Mouse (Mus musculus): ENCODE data around the gene Mtg2.

Mtg2 gene

GRCm38 (mm10) chr2:180053001-180053400, 17.4 kb upstream of the Mtg2 start:
- no peak for DNase-seq

DNA sequence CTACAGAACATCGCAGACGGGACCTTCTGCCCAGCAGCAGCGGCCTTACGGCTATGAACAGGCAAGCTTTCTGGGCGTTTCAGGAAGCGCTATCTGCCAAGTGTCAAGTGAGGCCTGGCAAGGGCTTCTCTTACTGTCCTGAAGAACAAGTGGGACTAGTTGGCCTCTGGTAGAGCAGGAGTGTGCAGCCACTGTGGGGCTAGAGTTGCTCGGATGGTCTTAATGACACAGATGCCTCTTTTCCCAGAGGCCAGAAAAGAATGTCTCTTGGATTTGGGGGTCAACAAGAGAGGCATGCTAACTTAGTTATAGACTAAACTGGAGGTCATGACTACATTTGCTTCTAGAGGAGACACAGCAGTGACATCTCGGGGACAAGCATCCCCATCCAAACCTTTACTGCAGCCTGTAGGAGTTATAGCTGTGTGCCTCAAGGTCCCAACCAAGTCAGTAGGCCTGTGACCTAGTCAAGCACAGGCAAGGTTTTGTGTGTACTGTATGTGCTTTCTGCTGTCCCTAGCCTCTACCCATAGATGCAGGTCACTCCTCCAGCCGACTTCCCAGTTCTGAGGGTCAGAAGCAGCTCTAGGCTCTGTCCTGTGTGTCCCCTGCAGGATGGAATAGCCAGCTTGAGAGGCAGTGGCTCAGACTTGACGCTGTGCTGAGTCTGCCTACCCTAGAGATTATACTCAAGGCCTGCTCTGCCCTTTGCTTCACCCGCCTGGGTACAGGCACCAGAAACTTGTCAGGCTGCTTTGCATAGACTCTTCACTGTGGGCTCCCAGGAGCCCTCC, 6.9 kb upstream of the Mtg2 start:
- DNase-seq: no peak

DNA sequence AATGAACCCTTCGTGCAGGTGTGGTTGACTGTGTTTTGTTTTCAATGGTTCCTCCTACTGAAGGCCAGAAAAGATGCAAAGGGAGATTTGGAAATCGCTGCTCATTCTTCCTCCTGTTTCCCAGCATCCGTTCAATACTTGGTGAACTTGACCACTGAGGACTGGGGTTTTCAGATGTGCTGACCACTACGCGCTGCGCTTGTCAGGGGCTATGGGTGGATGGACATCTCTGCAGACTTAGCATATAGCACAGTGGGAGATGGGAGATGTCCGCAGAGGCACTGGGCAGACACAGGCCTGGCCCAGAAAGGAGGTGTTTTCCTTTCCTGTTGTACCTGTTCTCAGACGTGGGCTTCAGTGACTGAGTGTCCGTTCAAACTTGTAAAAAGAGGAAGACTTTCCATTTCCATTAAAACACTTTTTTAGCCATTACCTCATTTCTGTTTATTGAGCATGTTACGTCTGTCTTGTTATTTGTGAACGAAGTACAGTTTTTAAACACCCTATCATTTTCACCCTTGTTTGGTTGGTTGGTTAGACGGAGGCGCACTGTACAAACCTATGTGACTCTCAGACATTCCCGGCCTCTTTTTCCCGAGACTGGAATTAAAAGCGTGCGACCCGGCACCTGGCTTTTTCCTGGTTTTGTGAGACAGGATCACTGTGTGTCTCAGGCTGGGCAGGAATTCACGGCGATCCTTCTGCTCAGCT, 463 bp upstream of the Mtg2 start:
- DNase-seq: no peak

GRCm38 (mm10) chr2:180071671-180072070, 1.3 kb downstream of the Mtg2 start:
- DNase-seq: no peak

DNA sequence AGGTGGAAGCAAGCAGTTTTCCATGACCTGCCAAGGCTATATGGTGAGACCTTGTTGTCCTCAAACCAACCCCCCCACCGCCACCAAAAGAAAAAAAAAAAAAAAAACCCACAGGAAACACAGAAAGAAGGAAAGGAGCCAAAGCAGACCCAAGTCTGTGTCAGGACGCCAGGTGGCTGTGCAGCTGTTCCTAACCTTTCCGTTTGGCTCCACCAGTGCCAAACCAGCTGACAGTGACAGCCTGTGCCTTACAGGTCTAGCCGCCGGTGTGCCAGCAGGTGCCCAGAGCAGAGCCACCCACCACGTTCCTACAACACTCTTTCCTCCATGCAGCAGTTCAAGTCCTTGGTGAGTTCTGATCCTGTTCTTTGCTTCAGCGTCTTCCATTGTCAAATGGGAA, 2.5 kb downstream of the Mtg2 start:
- DNase-seq: no peak

DNA sequence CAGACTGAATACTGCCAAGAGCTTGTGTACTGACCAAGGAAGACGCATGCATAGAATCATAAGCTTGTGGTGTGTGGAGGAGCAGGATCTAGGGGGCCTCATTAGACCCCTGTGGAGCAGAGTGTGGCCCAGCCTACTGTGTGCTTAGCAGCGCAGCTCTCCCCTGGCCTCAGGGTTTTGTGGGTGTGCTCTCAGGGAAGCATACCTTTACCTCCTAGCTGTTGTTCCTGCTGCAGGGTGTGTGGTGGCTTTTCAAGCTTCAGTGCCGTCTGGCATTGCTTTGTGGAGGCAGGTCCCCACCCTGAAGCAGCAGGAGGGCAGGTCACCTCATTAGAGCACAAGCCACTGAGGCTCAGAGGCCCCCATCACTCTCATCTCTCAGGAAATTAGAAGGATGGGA, 7.2 kb downstream of the Mtg2 start:
- DNase-seq: no peak

DNA sequence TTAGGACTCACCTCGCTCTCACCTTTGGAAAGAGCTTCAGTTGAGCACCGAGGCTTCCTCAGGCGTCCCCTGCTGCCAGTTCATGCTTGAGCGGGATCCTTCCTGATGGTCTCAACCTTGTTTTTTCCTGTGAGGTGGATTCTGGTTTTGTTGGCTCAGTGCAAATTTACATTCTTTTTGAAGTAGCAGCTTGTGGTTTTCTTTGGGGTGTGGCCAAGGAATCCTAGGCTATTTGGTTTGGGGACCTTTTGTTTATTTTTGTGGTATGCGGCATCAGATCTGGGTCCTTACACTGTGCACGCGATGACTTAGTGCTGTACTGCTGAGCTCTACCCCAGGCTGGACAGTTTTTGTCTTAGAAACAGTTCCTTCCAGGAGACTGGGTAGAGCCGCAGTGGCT, 10.3 kb downstream of the Mtg2 start:
- DNase-seq: no peak

- DNase-seq: no peak
Observed at GRCm38 (mm10) chr2:180083063-180083462, 12.7 kb downstream of the Mtg2 start.

- no peak for DNase-seq
Observed at GRCm38 (mm10) chr2:180084565-180084964, 14.2 kb downstream of the Mtg2 start.

DNA sequence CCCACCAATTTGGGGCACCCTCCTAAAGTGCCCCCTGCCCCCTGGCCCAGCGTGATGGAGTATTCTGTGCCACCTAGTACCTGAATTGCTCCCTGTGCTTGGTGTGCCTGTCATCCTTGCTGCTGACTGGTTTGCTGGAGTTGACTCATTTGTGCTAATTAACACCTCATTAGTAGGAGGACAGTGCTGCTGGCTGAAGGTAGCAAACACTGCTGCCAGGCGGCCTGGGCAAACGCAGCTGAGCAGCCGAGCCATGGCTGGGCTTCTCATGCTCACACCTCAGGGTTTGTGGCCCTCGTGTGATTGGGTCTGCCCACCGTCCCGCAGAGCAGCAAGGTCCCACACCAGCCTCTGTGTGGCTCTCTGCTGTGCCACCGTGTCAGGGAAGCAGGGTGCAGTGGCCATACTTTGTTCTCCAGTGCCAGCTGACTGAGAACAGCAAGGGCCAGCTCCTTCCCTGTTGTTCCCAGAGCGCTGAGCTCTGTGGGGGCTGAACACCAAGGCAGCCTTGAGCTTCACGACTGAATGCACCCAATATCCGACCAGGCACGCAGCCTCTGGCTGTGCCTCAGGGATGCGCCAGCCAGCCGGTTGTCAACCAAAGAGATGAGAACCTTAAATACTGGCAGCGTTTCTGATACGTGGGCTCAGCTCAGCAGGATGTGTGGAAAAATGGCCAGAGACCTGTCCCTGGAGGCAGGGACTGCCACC, 15.7 kb downstream of the Mtg2 start:
- no peak for DNase-seq

GRCm38 (mm10) chr2:180086637-180087027, 16.2 kb downstream of the Mtg2 start:
- no peak for DNase-seq

- no peak for DNase-seq
Observed at GRCm38 (mm10) chr2:180087472-180087871, 17.1 kb downstream of the Mtg2 start.

DNA sequence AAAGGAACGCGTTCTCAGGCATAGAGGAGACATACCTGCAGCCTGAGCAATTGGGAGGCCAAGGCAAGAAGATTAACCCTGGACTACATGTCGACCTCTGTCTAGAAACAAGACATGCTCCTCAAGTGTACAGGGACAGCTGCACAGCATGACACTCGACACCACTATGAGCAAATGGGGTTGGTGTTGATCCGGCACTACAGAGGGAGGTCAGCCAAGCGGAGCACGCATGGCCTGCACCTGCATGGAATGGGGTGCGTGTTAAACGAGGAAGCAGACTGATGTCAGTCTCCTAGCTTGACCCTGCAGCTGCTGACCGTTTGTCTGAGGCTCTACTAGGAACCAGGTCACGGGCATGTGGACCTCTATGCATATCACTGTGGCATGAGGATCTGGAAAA, 19.9 kb downstream of the Mtg2 start:
- DNase-seq: no peak

- DNase-seq: no peak
Observed at GRCm38 (mm10) chr2:180095711-180096110, 25.3 kb downstream of the Mtg2 start.

GRCm38 (mm10) chr2:180097585-180097984, 27.2 kb downstream of the Mtg2 start:
- no peak for DNase-seq

DNA sequence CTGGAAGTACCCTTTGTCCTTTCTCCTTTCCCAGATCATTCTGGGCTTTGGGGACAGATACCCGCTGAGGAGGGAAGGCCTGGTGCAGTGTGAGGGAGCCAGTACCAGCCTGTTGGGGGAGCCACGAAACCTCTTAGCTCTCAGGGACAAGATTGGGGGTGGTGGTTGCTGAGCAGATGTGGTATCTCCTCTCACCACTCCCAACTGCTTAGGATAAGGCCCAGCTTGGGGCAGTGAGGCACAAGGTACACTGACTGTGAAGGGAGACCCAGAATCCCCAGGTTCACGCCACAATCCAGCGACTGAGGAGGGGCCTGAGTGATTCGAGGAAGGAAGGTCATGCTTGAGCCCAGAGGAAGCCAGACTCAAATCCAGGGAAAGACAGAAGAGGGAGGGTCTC, 27.8 kb downstream of the Mtg2 start:
- DNase-seq: peak; percentile 27

GRCm38 (mm10) chr2:180099529-180099928, 29.1 kb downstream of the Mtg2 start:
- DNase-seq: no peak

- DNase-seq: no peak
Observed at GRCm38 (mm10) chr2:180103151-180103977, 33.0 kb downstream of the Mtg2 start.

- DNase-seq: peak; percentile 81
Observed at GRCm38 (mm10) chr2:180103978-180104658, 33.7 kb downstream of the Mtg2 start, which contains the start of gene Hrh3. Gene Hrh3 (minus strand): TSS chr2:180104488.

DNA sequence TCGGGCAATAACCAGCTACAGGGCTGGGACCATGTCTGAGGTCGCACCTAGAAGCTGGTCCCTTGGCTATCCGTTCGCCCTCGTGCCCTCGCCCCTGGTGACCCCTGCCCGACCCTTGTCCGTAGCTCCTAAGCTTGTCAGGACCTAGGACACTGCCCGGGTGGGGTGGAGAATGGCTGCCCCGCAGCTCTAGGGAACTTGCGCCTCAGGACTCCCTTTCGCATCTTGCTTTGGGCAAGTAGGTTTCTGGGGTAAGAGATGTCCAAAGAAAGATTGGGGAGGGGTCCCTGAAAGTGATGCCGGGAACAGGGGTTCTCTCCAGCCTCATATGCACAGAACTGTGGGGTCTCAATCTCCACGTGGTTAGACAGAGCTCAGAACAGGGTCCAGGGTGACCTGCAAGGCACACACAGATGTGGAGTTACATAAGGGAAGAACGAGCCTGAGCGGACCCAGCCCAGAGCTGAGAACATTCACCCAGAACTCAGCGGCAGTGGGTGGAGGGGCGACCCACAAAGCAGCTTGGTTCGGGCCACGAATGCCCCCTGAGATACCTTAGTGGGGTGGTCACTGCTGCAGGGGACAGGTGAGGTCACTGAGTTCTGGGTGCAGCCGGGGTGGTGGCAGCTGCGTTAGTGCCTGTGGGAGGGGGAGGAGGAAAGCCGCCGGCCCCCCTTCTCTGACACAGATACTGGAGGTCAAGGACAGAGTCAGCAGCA, 34.4 kb downstream of the Mtg2 start:
- DNase-seq: no peak

DNA sequence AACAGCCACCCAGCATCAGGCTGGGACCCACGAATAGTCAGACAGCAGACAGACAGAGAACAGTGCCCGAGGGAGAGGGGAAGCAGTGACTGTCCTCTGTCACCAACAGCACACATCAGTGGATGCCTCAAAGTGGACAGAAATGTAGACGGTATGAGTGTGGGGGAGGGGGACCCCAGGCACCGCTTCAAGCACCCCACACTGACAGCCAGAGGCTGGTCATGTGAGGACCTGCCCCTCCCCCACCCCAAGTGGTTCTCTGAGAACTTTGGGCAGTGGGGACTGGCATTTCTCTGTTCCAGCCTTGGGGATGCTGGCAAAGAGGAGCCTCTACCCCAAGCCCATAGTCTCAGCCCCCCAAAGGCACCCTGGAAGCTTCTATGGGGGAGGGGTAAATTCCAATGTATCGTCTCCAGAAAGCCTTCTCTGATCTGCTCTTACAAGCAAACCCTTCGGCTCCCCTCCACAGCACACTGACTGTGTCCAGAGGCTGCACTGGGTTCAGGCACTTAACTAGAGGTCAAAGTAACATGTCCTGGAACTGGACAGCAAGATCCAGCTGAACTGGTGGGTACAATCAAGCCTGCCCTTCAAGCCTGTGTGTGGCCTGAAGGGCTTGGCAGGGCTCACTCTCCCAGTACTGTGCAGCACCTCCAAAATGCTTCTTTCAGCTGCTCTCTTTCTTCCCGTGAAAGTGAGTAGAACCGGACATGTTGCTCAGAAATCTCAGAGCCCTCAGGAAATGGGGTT, 35.2 kb downstream of the Mtg2 start:
- no peak for DNase-seq
